Comparison of ENCODE assay signal across 9 mouse cellular contexts in the genomic region with DNA sequence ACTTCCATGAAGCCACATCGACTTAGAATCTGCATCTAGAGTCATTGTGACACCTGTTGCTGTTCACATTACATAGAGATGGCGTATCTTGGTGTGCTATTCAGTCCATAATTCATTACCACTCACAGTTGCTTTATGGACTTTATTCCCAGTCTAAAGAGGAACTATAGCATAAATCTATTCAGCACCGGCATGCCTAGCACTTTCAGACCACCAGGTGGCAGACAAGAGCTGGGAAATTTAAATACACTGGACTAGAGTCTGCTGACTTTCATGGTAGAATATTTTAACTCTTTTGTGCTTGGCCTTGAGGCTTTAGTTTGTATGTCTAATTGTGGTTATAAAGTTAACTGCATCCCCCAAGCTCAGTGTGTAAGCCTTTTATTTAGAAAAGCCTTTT.
DNase-seq lines count a peak whose midpoint lies in the region; ATAC-seq and TF ChIP-seq lines count a peak whose summit lies in the region.
"Had no signal": no experiment of that assay in that cellular context is flagged by ENCODE, and none has a peak within 500 bp of the region (broad histone marks: within the 10 kb centered on the region; RNA-seq: fewer than 3 reads in every experiment).

No protein-coding gene starts in this region.

- no peak overlapping the region for H3K27ac ChIP-seq in kidney, adult 2 months (ENCODE audit: insufficient read depth, low read depth, low read length)
- no peak overlapping the region for H3K27ac ChIP-seq in kidney, embryonic 16.5 days (ENCODE audit: low read length)
- no peak overlapping the region for H3K27ac ChIP-seq in midbrain, embryonic 15.5 days
- no peak overlapping the region for H3K27ac ChIP-seq in stomach, embryonic 15.5 days
- H3K27ac ChIP-seq: lung, embryonic 15.5 days had no signal

- H3K4me1 ChIP-seq in kidney, adult 2 months (ENCODE audit: control insufficient read depth, insufficient read depth, low read length), result no peaks in the 10 kb centered on the region
- no peaks in the 10 kb centered on the region for H3K4me1 ChIP-seq in kidney, embryonic 16.5 days (ENCODE audit: insufficient read depth, low read length)
- no peaks in the 10 kb centered on the region for H3K4me1 ChIP-seq in midbrain, embryonic 15.5 days
- H3K4me1 ChIP-seq in stomach, embryonic 15.5 days, result no peaks in the 10 kb centered on the region
- H3K4me1 ChIP-seq: lung, embryonic 15.5 days had no signal

- no peak; the same call in 1 of the 2 replicates for ATAC-seq in kidney, embryonic 16.5 days (ENCODE audit: low FRiP score, low TSS enrichment)
- ATAC-seq in activated CD4-positive, CD25-positive, alpha-beta regulatory T cell, adult 4 months, result peak; percentile 31
- peak; percentile 44 to 58; a peak in 3 of 4 replicates for ATAC-seq in hematopoietic stem cell, adult 5-6 weeks (replicated peaks in 1 of 2; ENCODE audit: insufficient read depth in 1 of 2, low FRiP score in 2 of 2, low TSS enrichment in 1 of 2, low read depth in 1 of 2, poor library complexity in 2 of 2, severe bottlenecking in 2 of 2)
- 0 out of 2 replicates have a peak, but pooled peaks have one; percentile 37 for ATAC-seq in midbrain, embryonic 15.5 days (replicated peaks)
- ATAC-seq in stomach, embryonic 15.5 days (ENCODE audit: insufficient read depth, low FRiP score, low read depth), result 0 out of 2 replicates have a peak, but pooled peaks have one; percentile 24

- no peak overlapping the region for H3K4me2 ChIP-seq in kidney, embryonic 16.5 days (replicated peaks; ENCODE audit: low read depth, low read length)
- no peak overlapping the region for H3K4me2 ChIP-seq in midbrain, embryonic 15.5 days
- H3K4me2 ChIP-seq in stomach, embryonic 15.5 days, result no peak overlapping the region
- H3K4me2 ChIP-seq: lung, embryonic 15.5 days had no signal

- H3K4me3 ChIP-seq in kidney, adult 2 months (ENCODE audit: insufficient read depth, low read depth, low read length), result no peak overlapping the region
- H3K4me3 ChIP-seq in kidney, embryonic 16.5 days (ENCODE audit: low read length), result no peak overlapping the region
- no peak overlapping the region for H3K4me3 ChIP-seq in midbrain, embryonic 15.5 days
- H3K4me3 ChIP-seq in stomach, embryonic 15.5 days (replicated peaks), result no peak overlapping the region
- H3K4me3 ChIP-seq: lung, embryonic 15.5 days had no signal

- TF ChIP-seq CTCF in kidney, adult 2 months (conservative IDR thresholded peaks at IDR 0.05; ENCODE audit: insufficient read depth, insufficient read length, low read depth, low read length), result peak; percentile 72

- no peak overlapping the region for H3K9ac ChIP-seq in kidney, embryonic 16.5 days (replicated peaks; ENCODE audit: low read length)
- no peak overlapping the region for H3K9ac ChIP-seq in midbrain, embryonic 15.5 days
- H3K9ac ChIP-seq in stomach, embryonic 15.5 days, result no peak overlapping the region
- H3K9ac ChIP-seq: lung, embryonic 15.5 days had no signal

- no peaks in the 10 kb centered on the region for H3K27me3 ChIP-seq in kidney, adult 2 months (replicated peaks; ENCODE audit: control insufficient read depth, insufficient read depth, low read length)
- no peaks in the 10 kb centered on the region for H3K27me3 ChIP-seq in kidney, embryonic 16.5 days (ENCODE audit: insufficient read depth, low read length)
- no peaks in the 10 kb centered on the region for H3K27me3 ChIP-seq in midbrain, embryonic 15.5 days (replicated peaks)
- no peaks in the 10 kb centered on the region for H3K27me3 ChIP-seq in stomach, embryonic 15.5 days (replicated peaks)
- H3K27me3 ChIP-seq: lung, embryonic 15.5 days had no signal

- H3K36me3 ChIP-seq in kidney, adult 2 months (ENCODE audit: control insufficient read depth, insufficient read depth, low read length), result no peaks in the 10 kb centered on the region
- H3K36me3 ChIP-seq in kidney, embryonic 16.5 days (ENCODE audit: insufficient read depth, low read length), result no peaks in the 10 kb centered on the region
- no peaks in the 10 kb centered on the region for H3K36me3 ChIP-seq in midbrain, embryonic 15.5 days (replicated peaks)
- no peaks in the 10 kb centered on the region for H3K36me3 ChIP-seq in stomach, embryonic 15.5 days

- intact Hi-C loops in left cerebral cortex, postnatal 14 days (cut with DNase I), result loop anchor here (2.0 to 5.0 kb wide), 4 partner anchors 60 to 216 kb away; no protein-coding TSS in a partner anchor

- no peaks in the 10 kb centered on the region for H3K9me3 ChIP-seq in kidney, embryonic 16.5 days (ENCODE audit: low read length)
- no peaks in the 10 kb centered on the region for H3K9me3 ChIP-seq in midbrain, embryonic 15.5 days
- H3K9me3 ChIP-seq in stomach, embryonic 15.5 days, result no peaks in the 10 kb centered on the region
- H3K9me3 ChIP-seq: lung, embryonic 15.5 days had no signal

- WGBS in kidney, adult 2 months, result 27% methylated on average over 3 of the region's 3 CpGs
- 27% methylated on average over 3 of the region's 3 CpGs for WGBS in kidney, embryonic 16.5 days
- WGBS in midbrain, embryonic 15.5 days, result 31% methylated on average over 3 of the region's 3 CpGs
- WGBS in stomach, embryonic 15.5 days, result 39% methylated on average over 3 of the region's 3 CpGs

- peak; percentile 64 for DNase-seq in kidney, adult 2 months
- peak; percentile 85 for DNase-seq in embryo, embryonic 10.5 days (ENCODE audit: low spot score)
- peak; percentile 75 to 85 for DNase-seq in left cerebral cortex, postnatal 14 days (ENCODE audit: low spot score in 2 of 2)

- no peak for TF ChIP-seq POLR2A in kidney, adult 2 months (IDR thresholded peaks at IDR 0.05; ENCODE audit: low read depth, low read length)
